Mouse (Mus musculus) ES-Bruce4 (cell line): ENCODE results near the gene Asgr1. TPM values are rescaled to one million over a fixed set of nuclear protein-coding genes. Genes with fewer than 3 reads are reported as not detected.

Experiments
- H3K27ac ChIP-seq: 2 replicates; pipeline ENCODE4 v1.5.1; 2012; ENCODE audit warnings: low read length, inconsistent platforms; ENCODE audit not compliant: insufficient read depth
- H3K27me3 ChIP-seq: 2 replicates; pipeline ENCODE4 v1.6.1; 2012; ENCODE audit warnings: mild to moderate bottlenecking, low read length, inconsistent platforms; ENCODE audit not compliant: control insufficient read depth, poor library complexity, insufficient read depth, severe bottlenecking
- H3K36me3 ChIP-seq: 2 replicates; pipeline ENCODE4 v1.6.1; 2012; ENCODE audit warnings: inconsistent platforms, mild to moderate bottlenecking, low read length, moderate library complexity; ENCODE audit not compliant: control insufficient read depth, poor library complexity, insufficient read depth, severe bottlenecking
- H3K4me1 ChIP-seq: one replicate; pipeline ENCODE4 v1.8.1; 2011; ENCODE audit warnings: low read length; ENCODE audit not compliant: control insufficient read depth, insufficient read depth
- H3K4me3 ChIP-seq: 2 replicates; pipeline ENCODE4 v1.5.1; 2011; ENCODE audit warnings: low read depth, mild to moderate bottlenecking, low read length
- H3K9ac ChIP-seq: 2 replicates; pipeline ENCODE4 v1.6.1; 2012; ENCODE audit warnings: low read depth, mild to moderate bottlenecking, inconsistent platforms; ENCODE audit not compliant: poor library complexity, severe bottlenecking
- H3K9me3 ChIP-seq: replicated peaks from 2 replicates; pipeline ENCODE4 v1.6.1; 2012; ENCODE audit warnings: mild to moderate bottlenecking, low read length, inconsistent platforms; ENCODE audit not compliant: control insufficient read depth, poor library complexity, insufficient read depth, severe bottlenecking
- CTCF ChIP-seq: IDR thresholded peaks from one replicate; pipeline ENCODE4 v1.8.1; 2011; ENCODE audit warnings: low read depth, low read length
- EP300 ChIP-seq: IDR thresholded peaks from 2 replicates; pipeline ENCODE4 v1.6.1; 2011; ENCODE audit warnings: low read depth, low read length; ENCODE audit not compliant: insufficient read depth
- POLR2A ChIP-seq: IDR thresholded peaks from one replicate; pipeline ENCODE4 v1.8.1; 2011; ENCODE audit warnings: low read length; ENCODE audit not compliant: insufficient read depth
- polyA plus RNA-seq: library from polyadenylated mRNA; stranded (reverse); fragments of >200 nt; gene quantifications from 2 replicates; pipeline ENCODE4 v1.2.4, GENCODE M21; 2011; ENCODE audit warnings: low read depth; ENCODE audit not compliant: missing spikeins, insufficient read depth, insufficient read length

Asgr1 gene
- polyA plus RNA-seq, 1 experiment, result not detected

DNA sequence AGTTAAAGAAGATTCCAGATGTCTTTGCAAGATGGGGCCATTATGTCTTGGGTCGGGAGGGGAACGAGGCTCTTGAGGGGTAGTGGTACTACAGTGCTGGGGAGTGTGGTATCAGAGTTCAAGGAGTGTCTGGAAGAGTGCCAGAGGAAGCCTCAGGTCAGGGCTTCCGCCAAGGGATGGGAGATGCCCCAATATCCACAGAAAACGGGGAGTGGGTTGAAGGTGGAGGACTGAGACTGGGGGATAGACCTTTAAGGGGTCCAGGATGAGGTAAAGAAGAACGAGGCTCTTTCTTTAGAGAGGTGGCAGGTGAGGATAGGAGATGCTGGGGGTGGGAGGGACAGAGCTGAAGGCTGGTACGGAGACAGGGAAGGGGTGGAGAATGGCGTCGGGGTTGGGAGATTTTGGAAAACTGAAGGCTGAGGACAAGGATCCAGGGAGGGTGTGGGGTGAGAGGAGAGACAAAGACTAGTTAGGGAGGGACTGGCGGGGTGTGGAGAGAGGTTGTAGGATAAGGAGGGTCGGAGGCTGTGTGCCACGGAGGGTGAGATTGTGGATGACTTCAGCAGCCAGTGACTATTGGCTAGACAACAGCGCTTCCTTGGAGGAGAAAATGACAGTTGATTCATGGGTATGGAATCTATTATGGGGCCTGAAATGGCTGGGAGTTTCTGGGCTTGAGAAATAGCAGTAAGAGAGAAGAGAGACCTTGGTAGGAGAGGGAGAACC, 25.3 kb upstream of the Asgr1 start:
- no peak overlapping the region for H3K9ac ChIP-seq
- H3K4me3 ChIP-seq, result no peak overlapping the region
- TF ChIP-seq POLR2A (no peak), EP300 (no peak), CTCF (no peak)
- H3K4me1 ChIP-seq, result peaks cover 5% of the 10 kb centered on the region
- H3K27ac ChIP-seq, result no peak overlapping the region
- no peaks in the 10 kb centered on the region for H3K9me3 ChIP-seq
- H3K36me3 ChIP-seq, result no peaks in the 10 kb centered on the region
- no peaks in the 10 kb centered on the region for H3K27me3 ChIP-seq

DNA sequence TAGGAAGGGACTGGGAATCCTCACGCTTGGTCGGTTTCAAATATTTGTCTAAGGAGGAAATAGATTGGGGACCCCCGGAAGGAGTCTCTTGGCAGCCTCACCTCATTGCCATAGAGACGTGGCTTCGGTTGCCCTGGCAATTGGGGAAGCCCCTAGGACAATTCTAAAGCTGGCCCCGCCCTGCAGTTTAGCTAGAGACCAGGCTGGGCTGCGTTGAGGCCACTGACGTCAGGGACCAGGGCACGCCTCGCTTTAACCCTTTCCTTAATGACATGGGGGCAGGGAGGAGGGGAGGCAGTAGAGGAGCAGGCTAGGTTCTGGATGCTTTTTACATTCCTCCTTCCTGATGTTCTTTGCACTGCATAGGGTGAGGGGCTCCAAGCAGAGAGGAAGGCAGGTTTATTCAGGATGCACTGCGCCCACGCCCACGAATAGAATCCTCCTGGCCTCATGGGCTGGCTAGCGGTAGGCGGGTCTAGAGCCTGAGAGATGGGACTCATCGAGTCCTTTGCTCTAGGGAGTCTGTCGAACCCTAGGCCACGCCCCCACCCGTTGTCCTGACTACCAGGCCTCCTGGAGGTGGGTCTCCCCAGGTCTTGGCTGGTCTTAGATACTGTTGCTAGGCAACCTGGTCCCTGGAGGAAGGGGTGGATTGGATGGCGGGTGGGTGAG, 24.6 kb upstream of the Asgr1 start:
- H3K27me3 ChIP-seq, result no peaks in the 10 kb centered on the region
- H3K4me3 ChIP-seq, result peak overlapping the region; percentile 62
- no peaks in the 10 kb centered on the region for H3K36me3 ChIP-seq
- H3K9me3 ChIP-seq, result no peaks in the 10 kb centered on the region
- H3K4me1 ChIP-seq, result peaks cover 5% of the 10 kb centered on the region
- H3K9ac ChIP-seq, result no peak overlapping the region
- H3K27ac ChIP-seq, result no peak overlapping the region
- TF ChIP-seq EP300 (no peak), CTCF (no peak), POLR2A (no peak)

DNA sequence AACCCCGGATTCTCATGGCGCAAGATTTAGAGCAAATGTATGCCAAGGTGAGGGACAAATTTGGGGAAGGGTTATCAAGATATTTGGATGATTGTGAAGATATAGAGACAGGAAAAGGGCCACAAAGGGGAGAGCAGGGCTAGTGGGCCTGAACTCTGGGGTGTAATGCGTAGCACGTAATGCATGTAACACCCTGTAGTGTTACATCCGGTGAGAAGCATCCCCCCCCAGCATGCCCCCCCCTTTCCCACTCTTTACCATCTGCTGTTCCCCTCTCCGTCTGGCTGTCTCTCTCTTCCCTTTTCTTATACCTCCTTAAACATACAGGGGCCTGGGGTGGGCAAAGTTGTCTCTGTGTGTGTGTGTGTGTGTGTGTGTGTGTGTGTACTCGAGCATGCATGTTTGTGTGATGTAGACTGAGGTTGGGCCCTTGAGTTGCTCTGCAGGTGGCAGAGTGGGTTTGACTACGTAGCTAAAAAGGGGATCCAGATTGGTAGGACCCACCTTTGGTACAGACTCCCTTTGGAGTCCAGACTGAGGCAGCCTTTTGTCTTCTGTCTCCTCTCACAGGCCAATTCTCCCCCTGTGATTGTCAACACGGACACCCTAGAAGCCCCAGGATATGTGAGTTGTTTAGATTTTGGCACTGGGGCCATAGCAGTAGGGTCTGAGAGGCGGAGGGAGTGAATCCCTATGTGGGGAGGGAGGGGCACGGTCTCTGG, 23.9 kb upstream of the Asgr1 start:
- no peak for TF ChIP-seq CTCF
- H3K4me3 ChIP-seq, result no peak overlapping the region
- H3K9me3 ChIP-seq, result no peaks in the 10 kb centered on the region
- H3K27me3 ChIP-seq, result no peaks in the 10 kb centered on the region
- no peak overlapping the region for H3K27ac ChIP-seq
- H3K4me1 ChIP-seq, result peaks cover 5% of the 10 kb centered on the region
- no peak overlapping the region for H3K9ac ChIP-seq
- H3K36me3 ChIP-seq, result no peaks in the 10 kb centered on the region

DNA sequence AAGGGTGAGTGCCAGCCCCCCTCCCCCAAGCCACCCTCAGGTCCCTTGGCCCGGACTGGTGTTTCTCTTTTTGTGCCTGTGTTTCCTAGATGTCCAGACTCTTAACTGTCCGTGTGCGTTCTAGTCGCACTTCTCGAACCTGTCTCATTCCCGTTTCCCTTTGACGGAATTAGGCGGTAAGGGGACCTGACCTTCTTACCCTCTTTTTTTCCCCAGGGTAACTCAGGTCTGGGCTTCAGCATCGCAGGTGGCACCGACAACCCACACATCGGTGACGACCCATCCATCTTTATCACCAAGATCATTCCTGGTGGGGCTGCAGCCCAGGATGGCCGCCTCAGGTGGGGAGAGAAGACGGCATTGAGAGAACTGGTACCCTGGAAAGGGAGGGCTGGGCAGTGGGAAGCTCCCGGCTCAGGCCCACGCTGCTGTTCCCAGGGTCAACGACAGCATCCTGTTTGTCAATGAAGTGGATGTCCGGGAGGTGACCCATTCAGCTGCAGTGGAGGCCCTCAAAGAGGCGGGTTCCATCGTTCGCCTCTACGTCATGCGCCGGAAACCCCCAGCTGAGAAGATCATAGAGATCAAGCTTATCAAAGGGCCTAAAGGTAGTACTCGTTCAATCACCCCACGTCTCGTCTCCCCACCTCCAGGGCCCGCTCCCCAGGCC, 23.1 kb upstream of the Asgr1 start:
- no peak overlapping the region for H3K27ac ChIP-seq
- H3K9ac ChIP-seq, result no peak overlapping the region
- no peaks in the 10 kb centered on the region for H3K9me3 ChIP-seq
- peaks cover 5% of the 10 kb centered on the region for H3K4me1 ChIP-seq
- H3K27me3 ChIP-seq, result no peaks in the 10 kb centered on the region
- H3K36me3 ChIP-seq, result no peaks in the 10 kb centered on the region
- no peak overlapping the region for H3K4me3 ChIP-seq
- no peak for TF ChIP-seq CTCF
- no peak for TF ChIP-seq POLR2A
- no peak for TF ChIP-seq EP300

DNA sequence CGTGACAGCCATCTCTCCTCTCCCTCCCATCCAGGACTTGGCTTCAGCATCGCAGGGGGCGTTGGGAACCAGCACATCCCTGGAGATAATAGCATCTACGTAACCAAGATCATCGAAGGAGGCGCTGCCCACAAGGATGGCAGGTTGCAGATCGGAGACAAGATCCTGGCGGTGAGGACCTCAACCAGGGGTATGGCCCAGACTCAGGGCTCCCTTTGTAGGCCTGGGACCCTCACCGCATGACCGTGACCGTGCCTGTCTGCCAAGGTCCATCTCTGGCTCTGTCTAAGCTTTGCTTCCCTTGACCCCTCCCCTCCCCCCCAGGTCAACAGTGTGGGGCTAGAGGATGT, 22.6 kb upstream of the Asgr1 start:
- H3K36me3 ChIP-seq, result no peaks in the 10 kb centered on the region
- H3K4me3 ChIP-seq, result no peak overlapping the region
- no peak for TF ChIP-seq CTCF
- no peak for TF ChIP-seq EP300
- TF ChIP-seq POLR2A, result no peak
- H3K4me1 ChIP-seq, result peaks cover 2% of the 10 kb centered on the region
- H3K27me3 ChIP-seq, result no peaks in the 10 kb centered on the region
- H3K9me3 ChIP-seq, result no peaks in the 10 kb centered on the region
- no peak overlapping the region for H3K27ac ChIP-seq
- H3K9ac ChIP-seq, result no peak overlapping the region
